Mouse (Mus musculus) common myeloid progenitor, adult 5-6 weeks (primary cell): ENCODE measurements at regions not wholly inside any gene's neighbourhood (a gene's known extent, or its start where the extent isn't known, plus 50 kb on each side); places are given as distances from the start of the nearest gene placed in this dataset.
"Not testable (repeated sequence)": the region's sequence is repeated elsewhere in the genome, so short reads cannot be mapped to it uniquely, and the experiment has no call there.

Source experiments
- ATAC-seq: replicated peaks from 2 replicates; pipeline ENCODE4 v1.8.0; 2016; ENCODE audit warnings: low read depth, mild to moderate bottlenecking, moderate TSS enrichment, inconsistent platforms; ENCODE audit not compliant: poor library complexity, severe bottlenecking

- ATAC-seq, result not testable (repeated sequence)
These were observed 60.1 kb downstream of the Dynlt1b start for GRCm38 (mm10) chr17:6489926-6490564.

- peak; percentile 86 for ATAC-seq
These were observed 60.6 kb downstream of the Dynlt1b start for GRCm38 (mm10) chr17:6490565-6490935.

GRCm38 (mm10) chr17:6492501-6492900, 62.6 kb downstream of the Dynlt1b start:
- ATAC-seq, result not testable (repeated sequence)

GRCm38 (mm10) chr17:6492950-6493349, 63.0 kb downstream of the Dynlt1b start:
- ATAC-seq, result not testable (repeated sequence)

- ATAC-seq, result not testable (repeated sequence)
These were observed 66.6 kb downstream of the Dynlt1b start for GRCm38 (mm10) chr17:6496491-6496890.

- not testable (repeated sequence) for ATAC-seq
These were observed 72.8 kb downstream of the Dynlt1b start for GRCm38 (mm10) chr17:6502676-6503075.

GRCm38 (mm10) chr17:6505896-6506295, 76.0 kb downstream of the Dynlt1b start:
- ATAC-seq, result not testable (repeated sequence)

- not testable (repeated sequence) for ATAC-seq
These were observed 85.2 kb downstream of the Dynlt1b start for GRCm38 (mm10) chr17:6515128-6515527.

- not testable (repeated sequence) for ATAC-seq
These were observed 82.4 kb upstream of the Dynlt1c start for GRCm38 (mm10) chr17:6519107-6519506.

GRCm38 (mm10) chr17:6520001-6520400, 81.5 kb upstream of the Dynlt1c start:
- ATAC-seq, result not testable (repeated sequence)

- ATAC-seq, result not testable (repeated sequence)
These were observed 80.7 kb upstream of the Dynlt1c start for GRCm38 (mm10) chr17:6520751-6521150.

- ATAC-seq, result not testable (repeated sequence)
These were observed 79.3 kb upstream of the Dynlt1c start for GRCm38 (mm10) chr17:6522185-6522584.

GRCm38 (mm10) chr17:6538723-6539122, 62.7 kb upstream of the Dynlt1c start:
- ATAC-seq, result not testable (repeated sequence)

- not testable (repeated sequence) for ATAC-seq
These were observed 54.3 kb upstream of the Dynlt1c start for GRCm38 (mm10) chr17:6547064-6547760.

- ATAC-seq, result not testable (repeated sequence)
These were observed 53.5 kb upstream of the Dynlt1c start for GRCm38 (mm10) chr17:6547937-6548336.
